Mouse (Mus musculus) hindbrain, embryonic 11.5 days (tissue): ENCODE measurements around the gene Coro6. TPM values are rescaled to one million over a fixed set of nuclear protein-coding genes. Genes with fewer than 3 reads are reported as not detected.

Source experiments
- ATAC-seq: fragments of 200-750 bp; cut with Nextera tagmentation; 2 replicates; pipeline ENCODE4 v1.8.0; 2017; ENCODE audit warnings: mild to moderate bottlenecking, moderate TSS enrichment, moderate library complexity; ENCODE audit not compliant: low FRiP score
- DNase-seq: peaks from one replicate; pipeline ENCODE4 v3.0.0-alpha.2; 2015; ENCODE audit warnings: low spot score
- H3K27ac ChIP-seq: fragments of 300-500 bp; sonication (generic); 2 replicates; pipeline ENCODE4 v1.5.1; 2014; ENCODE audit warnings: mild to moderate bottlenecking, low read depth, low read length
- H3K27me3 ChIP-seq: fragments of 300-500 bp; sonication (generic); 2 replicates; pipeline ENCODE4 v1.6.1; 2014; ENCODE audit warnings: mild to moderate bottlenecking, low read length, moderate library complexity, mixed read lengths; ENCODE audit not compliant: control insufficient read depth, insufficient read depth
- H3K36me3 ChIP-seq: fragments of 300-500 bp; sonication (generic); 2 replicates; pipeline ENCODE4 v1.6.1; 2014; ENCODE audit warnings: mild to moderate bottlenecking, low read length, moderate library complexity, mixed read lengths; ENCODE audit not compliant: control insufficient read depth, insufficient read depth
- H3K4me1 ChIP-seq: fragments of 300-500 bp; sonication (generic); replicated peaks from 2 replicates; pipeline ENCODE4 v1.6.1; 2014; ENCODE audit warnings: low read length, mixed read lengths; ENCODE audit not compliant: control insufficient read depth, insufficient read depth
- H3K4me2 ChIP-seq: fragments of 300-500 bp; sonication (generic); replicated peaks from 2 replicates; pipeline ENCODE4 v1.6.1; 2014; ENCODE audit warnings: mild to moderate bottlenecking, low read depth, low read length
- H3K4me3 ChIP-seq: fragments of 300-500 bp; sonication (generic); 2 replicates; pipeline ENCODE4 v1.5.1; 2014; ENCODE audit warnings: low read depth, low read length
- H3K9ac ChIP-seq: fragments of 300-500 bp; sonication (generic); 2 replicates; pipeline ENCODE4 v1.6.1; 2014; ENCODE audit warnings: low read depth, low read length
- H3K9me3 ChIP-seq: fragments of 300-500 bp; sonication (generic); 2 replicates; pipeline ENCODE4 v1.6.1; 2016; ENCODE audit warnings: low read length; ENCODE audit not compliant: control insufficient read depth
- WGBS: fragments of 180-500 bp; shearing (Covaris S2); extraction: QIAGEN DNeasy Blood & Tissue Kit; methylation state at CpG from one replicate; pipeline ENCODE4 v1.1.7; 2014; 5-methylcytosine and 5-hydroxymethylcytosine counted together
- polyA plus RNA-seq: library from polyadenylated mRNA; unstranded; fragments of >200 nt; fragmentation: Nextera tagmentation; extraction: Ambion mirVana; gene quantifications from 2 replicates; pipeline ENCODE4 v1.2.1, GENCODE M21; 2014

Coro6 gene
- polyA plus RNA-seq, 1 experiment from 2014 or later: 0.14 TPM

DNA sequence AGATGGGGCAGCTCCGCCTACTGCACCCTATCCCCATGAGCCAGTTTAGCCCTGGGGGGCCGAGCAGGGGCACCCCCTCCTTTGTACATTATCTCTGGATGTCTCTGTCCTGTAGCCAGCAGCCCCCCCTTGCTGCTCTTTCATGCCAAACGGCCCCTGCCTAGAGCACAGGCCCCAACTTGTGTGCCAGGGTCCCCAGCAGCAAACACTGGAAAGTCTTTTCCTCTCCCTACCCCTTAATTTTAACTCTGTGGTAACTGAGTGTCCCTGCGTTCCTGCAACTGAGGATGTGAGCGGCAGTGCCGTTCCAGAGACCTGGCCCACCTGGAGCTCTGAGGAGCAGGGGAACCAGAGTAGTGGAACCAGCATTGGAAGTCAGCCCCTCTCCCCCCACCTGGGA, 44.7 kb downstream of the Coro6 start:
- WGBS: 88% methylated on average over 6 of the region's 6 CpGs
- Histone ChIP-seq H3K4me1 (no peaks in the 10 kb centered on the region; the same call in 1 of the 2 replicates), H3K4me3 (no peak overlapping the region), H3K9ac (no peak overlapping the region), H3K4me2 (no peak overlapping the region), H3K27me3 (no peaks in the 10 kb centered on the region), H3K27ac (no peak overlapping the region), H3K36me3 (peaks cover 16% of the 10 kb centered on the region), H3K9me3 (no peaks in the 10 kb centered on the region)
- DNase-seq (no peak), ATAC-seq (no peak)

- Histone ChIP-seq H3K9me3 (no peaks in the 10 kb centered on the region), H3K9ac (no peak overlapping the region), H3K4me3 (no peak overlapping the region), H3K4me2 (no peak overlapping the region), H3K36me3 (peaks cover 16% of the 10 kb centered on the region), H3K27ac (no peak overlapping the region), H3K4me1 (peaks cover 3% of the 10 kb centered on the region; the same call in 1 of the 2 replicates), H3K27me3 (no peaks in the 10 kb centered on the region)
- WGBS: 73% methylated on average over 4 of the region's 4 CpGs
- no peak for DNase-seq
- no peak for ATAC-seq
Observed at GRCm38 (mm10) chr11:77507426-77507825, 45.2 kb downstream of the Coro6 start.

DNA sequence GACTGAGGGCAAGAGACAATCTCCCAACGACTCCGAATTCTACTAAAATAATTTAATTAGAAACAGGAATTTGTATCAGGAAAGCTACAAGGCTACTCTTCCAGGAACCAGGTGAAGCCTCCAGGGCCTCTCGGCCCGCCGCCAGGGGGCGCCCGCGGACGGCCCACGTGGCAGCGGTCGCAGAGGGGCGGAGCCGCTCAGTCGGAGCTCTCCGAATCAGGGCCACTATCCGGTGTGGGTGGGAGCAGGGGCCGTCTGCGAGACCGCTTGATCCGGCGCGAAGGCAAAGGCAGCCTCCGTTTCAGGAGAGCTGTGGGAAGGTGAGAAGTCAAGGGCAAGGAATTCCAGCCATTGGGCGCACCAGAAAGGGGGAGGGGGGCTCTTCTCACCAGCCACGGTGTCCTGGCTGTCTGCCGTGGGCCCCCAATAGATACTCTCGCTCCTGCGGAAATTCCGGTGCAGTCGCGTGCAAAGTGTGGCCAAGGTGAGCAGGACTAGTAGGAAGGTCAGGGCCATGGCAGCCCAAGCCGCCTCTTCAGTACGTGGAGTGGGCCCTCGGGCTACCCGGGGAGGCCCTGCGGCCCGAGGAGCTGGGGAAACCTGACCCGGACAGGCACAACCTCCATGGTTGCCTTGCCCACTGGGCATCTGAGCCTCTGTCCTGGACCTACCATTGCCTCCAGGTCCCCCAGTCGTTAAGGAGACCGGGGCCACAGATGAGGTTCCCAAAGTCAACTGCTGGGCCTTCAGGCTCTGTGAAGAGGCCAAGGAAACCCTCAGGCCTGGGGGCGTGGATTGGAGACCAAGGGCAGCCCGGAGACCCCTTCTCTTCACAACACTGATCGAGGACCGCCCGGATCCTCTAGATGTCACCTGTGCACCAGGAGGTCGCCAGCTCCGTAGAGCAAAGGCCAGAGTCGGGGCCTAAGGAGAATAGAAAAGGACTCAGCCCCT, 46.1 kb downstream of the Coro6 start:
- H3K4me1 ChIP-seq: peaks cover 4% of the 10 kb centered on the region; the same call in 1 of the 2 replicates
- 17% methylated on average over 49 of the region's 49 CpGs for WGBS
- no peak overlapping the region for H3K27ac ChIP-seq
- H3K27me3 ChIP-seq: no peaks in the 10 kb centered on the region
- ATAC-seq (peak; percentile 39; the same call in 1 of the 2 replicates), DNase-seq (peak; percentile 92)
- H3K4me3 ChIP-seq: peak overlapping the region; percentile 11; the same call in 1 of the 2 replicates
- peaks cover 14% of the 10 kb centered on the region for H3K36me3 ChIP-seq
- no peak overlapping the region for H3K9ac ChIP-seq
- no peaks in the 10 kb centered on the region for H3K9me3 ChIP-seq
- H3K4me2 ChIP-seq: peak overlapping the region; percentile 40

DNA sequence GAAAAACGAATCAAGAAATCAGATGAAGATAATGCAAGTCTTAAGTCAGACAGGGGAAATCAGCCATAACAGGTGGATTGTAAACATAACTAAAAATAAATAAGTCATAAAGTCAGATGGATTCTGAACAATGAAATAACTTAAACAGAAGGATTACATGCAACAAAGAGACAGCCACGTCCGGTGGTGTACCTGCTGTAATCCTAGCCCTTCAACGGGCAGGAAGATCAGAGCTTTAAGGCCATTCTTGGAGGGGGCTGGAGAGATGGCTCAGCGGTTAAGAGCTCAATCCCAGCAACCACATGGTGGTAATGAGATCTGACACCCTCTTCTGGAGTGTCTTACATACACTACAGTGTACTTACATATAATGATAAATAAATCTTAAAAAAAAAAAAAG, 49.1 kb downstream of the Coro6 start:
- Histone ChIP-seq H3K9me3 (no peaks in the 10 kb centered on the region), H3K4me3 (no peak overlapping the region), H3K36me3 (no peaks in the 10 kb centered on the region; the same call in 1 of the 2 replicates), H3K27me3 (peaks cover 13% of the 10 kb centered on the region), H3K9ac (no peak overlapping the region), H3K4me2 (no peak overlapping the region), H3K27ac (no peak overlapping the region), H3K4me1 (peaks cover 21% of the 10 kb centered on the region)
- no peak for DNase-seq
- no peak for ATAC-seq
- 82% methylated on average over 5 of the region's 5 CpGs for WGBS

- H3K36me3 ChIP-seq: no peaks in the 10 kb centered on the region
- H3K9me3 ChIP-seq: no peaks in the 10 kb centered on the region
- H3K9ac ChIP-seq: peak overlapping the region; percentile 60
- no peak overlapping the region for H3K27ac ChIP-seq
- H3K4me1 ChIP-seq: peaks cover 21% of the 10 kb centered on the region
- peak overlapping the region; percentile 53 for H3K4me3 ChIP-seq
- peak; percentile 50 for ATAC-seq
- peaks cover 13% of the 10 kb centered on the region for H3K27me3 ChIP-seq
- under 1% methylated on average over 67 of the region's 84 CpGs for WGBS
- H3K4me2 ChIP-seq: peak overlapping the region; percentile 79
- peak; percentile 92 for DNase-seq
Observed at GRCm38 (mm10) chr11:77512891-77513810, 50.9 kb downstream of the Coro6 start.

DNA sequence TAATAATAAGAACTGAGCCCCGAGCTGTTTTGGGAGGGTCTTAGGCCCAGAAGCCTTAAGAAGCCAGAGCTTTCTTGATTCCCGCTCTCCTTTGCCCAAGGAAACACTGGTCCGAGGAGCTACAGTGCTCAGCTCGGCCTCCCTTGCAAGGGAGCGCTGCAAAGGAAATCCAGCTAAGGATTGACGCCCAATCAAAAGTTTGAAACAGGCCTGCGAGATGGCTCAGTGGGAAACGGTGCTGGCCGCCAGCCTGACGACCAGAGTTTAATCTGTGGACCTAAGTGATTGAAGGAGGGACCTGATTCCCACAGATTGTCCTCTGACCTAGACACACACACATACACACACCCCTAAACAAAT, 51.6 kb downstream of the Coro6 start:
- no peaks in the 10 kb centered on the region for H3K36me3 ChIP-seq
- ATAC-seq (no peak), DNase-seq (no peak)
- H3K27me3 ChIP-seq: peaks cover 13% of the 10 kb centered on the region
- peaks cover 21% of the 10 kb centered on the region for H3K4me1 ChIP-seq
- peak overlapping the region; percentile 28; the same call in 1 of the 2 replicates for H3K9ac ChIP-seq
- H3K9me3 ChIP-seq: no peaks in the 10 kb centered on the region
- peak overlapping the region; percentile 53 for H3K4me3 ChIP-seq
- peak overlapping the region; percentile 79 for H3K4me2 ChIP-seq
- H3K27ac ChIP-seq: no peak overlapping the region
- 4% methylated on average over 10 of the region's 10 CpGs for WGBS

DNA sequence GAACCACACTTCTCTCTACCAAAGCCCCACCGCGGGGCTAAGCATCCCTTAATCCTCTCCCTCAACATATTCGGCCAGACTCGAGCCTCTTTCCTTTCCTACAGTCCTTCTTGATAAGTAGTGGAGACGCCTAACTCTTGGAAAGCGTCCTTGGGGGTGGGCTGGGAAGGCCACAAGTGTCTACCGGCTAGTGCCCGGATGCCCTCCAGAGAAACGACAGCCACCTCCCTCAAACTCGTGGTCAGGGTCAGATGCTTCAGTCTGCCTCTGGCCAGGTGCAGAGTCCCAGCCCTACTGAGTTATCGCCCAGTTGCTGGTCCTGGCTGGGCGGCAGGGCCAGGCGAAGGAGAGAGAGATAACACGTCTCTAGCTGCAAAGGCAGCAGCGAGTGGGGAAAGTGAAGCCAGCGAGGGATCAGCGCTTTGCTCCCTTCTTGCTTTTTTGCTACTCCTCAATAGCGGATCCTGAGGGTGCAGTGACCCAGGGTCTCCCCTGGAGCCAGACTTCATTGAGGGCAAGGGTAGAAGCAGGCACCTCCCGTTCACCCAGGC, 52.1 kb downstream of the Coro6 start:
- Histone ChIP-seq H3K27me3 (peaks cover 13% of the 10 kb centered on the region), H3K27ac (no peak overlapping the region), H3K4me2 (peak overlapping the region; percentile 95), H3K9me3 (no peaks in the 10 kb centered on the region), H3K4me3 (peak overlapping the region; percentile 41), H3K36me3 (no peaks in the 10 kb centered on the region), H3K9ac (peak overlapping the region; percentile 58), H3K4me1 (peaks cover 21% of the 10 kb centered on the region)
- WGBS: 3% methylated on average over 19 of the region's 19 CpGs
- ATAC-seq (no peak), DNase-seq (no peak)
